Mouse (Mus musculus) stomach, embryonic 16.5 days (tissue): Measurements from ENCODE around the gene Neurod2. TPM values are rescaled to one million over a fixed set of nuclear protein-coding genes. Genes with fewer than 3 reads are reported as not detected.
A peak's percentile ranks its signal among the peaks of the same experiment; 100 is the strongest.

Experiments used
- ATAC-seq: fragments of 200-750 bp; cut with Nextera tagmentation; 2 replicates; pipeline ENCODE4 v1.8.0; 2017; ENCODE audit warnings: moderate number of reproducible peaks, moderate TSS enrichment; ENCODE audit not compliant: insufficient read depth, low FRiP score
- H3K27ac ChIP-seq: fragments of 300-500 bp; sonication (generic); 2 replicates; pipeline ENCODE4 v1.5.1; 2014; ENCODE audit warnings: low read length
- H3K27me3 ChIP-seq: fragments of 300-500 bp; sonication (generic); 2 replicates; pipeline ENCODE4 v1.6.1; 2014; ENCODE audit warnings: low read length, control low read depth, mixed read lengths; ENCODE audit not compliant: control insufficient read depth, insufficient read depth
- H3K36me3 ChIP-seq: fragments of 300-500 bp; sonication (generic); 2 replicates; pipeline ENCODE4 v1.6.1; 2014; ENCODE audit warnings: low read length; ENCODE audit not compliant: control insufficient read depth, insufficient read depth
- H3K4me1 ChIP-seq: fragments of 300-500 bp; sonication (generic); 2 replicates; pipeline ENCODE4 v1.6.1; 2014; ENCODE audit warnings: low read length, control low read depth, mixed read lengths; ENCODE audit not compliant: control insufficient read depth, insufficient read depth
- H3K4me2 ChIP-seq: fragments of 300-500 bp; sonication (generic); 2 replicates; pipeline ENCODE4 v1.6.1; 2014; ENCODE audit warnings: low read depth, low read length, mixed read lengths
- H3K4me3 ChIP-seq: fragments of 300-500 bp; sonication (generic); replicated peaks from 2 replicates; pipeline ENCODE4 v1.5.1; 2014; ENCODE audit warnings: mild to moderate bottlenecking, low read length
- H3K9ac ChIP-seq: fragments of 300-500 bp; sonication (generic); 2 replicates; pipeline ENCODE4 v1.6.1; 2014; ENCODE audit warnings: low read length
- H3K9me3 ChIP-seq: fragments of 300-500 bp; sonication (generic); replicated peaks from 2 replicates; pipeline ENCODE4 v1.6.1; 2016; ENCODE audit warnings: low read length, control low read depth; ENCODE audit not compliant: control insufficient read depth
- WGBS: fragments of 180-500 bp; shearing (Covaris S2); extraction: QIAGEN DNeasy Blood & Tissue Kit; methylation state at CpG from one replicate; pipeline ENCODE4 v1.1.7; 2014; 5-methylcytosine and 5-hydroxymethylcytosine counted together
- polyA plus RNA-seq: library from polyadenylated mRNA; unstranded; fragments of >200 nt; fragmentation: Nextera tagmentation; extraction: Ambion mirVana; gene quantifications from 2 replicates; pipeline ENCODE4 v1.2.1, GENCODE M21; 2015

Gene Neurod2
- polyA plus RNA-seq, 1 experiment from 2014 or later: not detected

DNA sequence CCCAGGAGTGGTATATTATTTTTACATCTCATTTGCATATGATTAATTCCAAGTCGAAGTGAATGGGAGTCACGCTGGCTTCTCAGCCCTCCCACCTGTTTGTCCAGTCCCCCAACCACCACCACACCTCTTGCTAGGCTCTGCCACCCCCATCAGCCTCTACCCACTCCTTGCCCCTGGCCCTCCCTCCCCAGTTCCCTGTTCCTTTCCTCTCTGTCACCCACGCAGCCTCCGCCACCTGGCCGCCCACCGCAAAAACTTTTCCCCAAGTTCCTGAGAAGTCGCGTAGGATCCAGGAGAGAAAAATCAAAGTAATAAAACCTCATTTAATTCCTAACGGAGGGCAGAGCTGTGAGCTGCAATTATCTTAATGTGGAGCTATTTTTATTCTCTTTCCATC is 16.7 kb upstream of the Neurod2 start:
- Histone ChIP-seq H3K9ac (no peak overlapping the region), H3K27ac (no peak overlapping the region), H3K36me3 (no peaks in the 10 kb centered on the region), H3K4me1 (peaks cover 12% of the 10 kb centered on the region), H3K4me3 (no peak overlapping the region), H3K9me3 (no peaks in the 10 kb centered on the region), H3K27me3 (peaks cover 54% of the 10 kb centered on the region), H3K4me2 (no peak overlapping the region)
- no peak for ATAC-seq
- WGBS: 12% methylated on average over 9 of the region's 9 CpGs

DNA sequence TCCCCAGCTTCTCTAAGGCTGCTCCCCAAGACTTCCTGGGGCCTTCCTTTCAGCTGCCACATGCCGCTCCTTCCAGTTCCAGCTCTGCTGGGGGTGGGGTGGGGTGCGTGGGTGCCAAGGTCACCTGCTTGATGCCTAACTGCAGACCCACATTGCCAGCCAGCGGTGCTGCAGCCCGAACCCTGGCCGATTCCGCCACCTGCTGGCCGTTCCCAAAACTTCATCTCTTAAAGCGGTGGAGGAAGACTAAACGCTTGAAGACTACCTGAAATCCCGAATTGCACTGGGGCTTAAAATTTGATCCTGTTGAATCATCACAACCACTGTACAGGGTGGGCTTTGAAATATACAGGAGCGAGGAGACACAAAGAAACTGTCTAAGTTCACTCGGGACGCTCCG is 15.8 kb upstream of the Neurod2 start:
- ATAC-seq: no peak
- H3K9me3 ChIP-seq: no peaks in the 10 kb centered on the region
- 1% methylated on average over 14 of the region's 14 CpGs for WGBS
- peaks cover 51% of the 10 kb centered on the region for H3K27me3 ChIP-seq
- H3K36me3 ChIP-seq: no peaks in the 10 kb centered on the region
- no peak overlapping the region for H3K9ac ChIP-seq
- no peak overlapping the region for H3K4me3 ChIP-seq
- H3K4me2 ChIP-seq: peak overlapping the region; percentile 39
- H3K27ac ChIP-seq: no peak overlapping the region
- H3K4me1 ChIP-seq: peaks cover 12% of the 10 kb centered on the region

GRCm38 (mm10) chr11:98342000-98342945 is 12.8 kb upstream of the Neurod2 start:
- Histone ChIP-seq H3K27ac (no peak overlapping the region), H3K9me3 (no peaks in the 10 kb centered on the region), H3K4me2 (peak overlapping the region; percentile 60), H3K4me1 (peaks cover 20% of the 10 kb centered on the region), H3K36me3 (no peaks in the 10 kb centered on the region), H3K27me3 (peaks cover 53% of the 10 kb centered on the region), H3K4me3 (peak overlapping the region; percentile 42), H3K9ac (peak overlapping the region; percentile 59)
- WGBS: 2% methylated on average over 28 of the region's 29 CpGs
- peak; percentile 50 for ATAC-seq

- Histone ChIP-seq H3K4me1 (peaks cover 20% of the 10 kb centered on the region), H3K36me3 (no peaks in the 10 kb centered on the region), H3K27me3 (peaks cover 53% of the 10 kb centered on the region), H3K4me2 (no peak overlapping the region), H3K9me3 (no peaks in the 10 kb centered on the region), H3K27ac (no peak overlapping the region), H3K4me3 (no peak overlapping the region), H3K9ac (no peak overlapping the region)
- WGBS: 64% methylated on average over 4 of the region's 4 CpGs
- no peak for ATAC-seq
Observed at GRCm38 (mm10) chr11:98341174-98341573, 11.7 kb upstream of the Neurod2 start.

DNA sequence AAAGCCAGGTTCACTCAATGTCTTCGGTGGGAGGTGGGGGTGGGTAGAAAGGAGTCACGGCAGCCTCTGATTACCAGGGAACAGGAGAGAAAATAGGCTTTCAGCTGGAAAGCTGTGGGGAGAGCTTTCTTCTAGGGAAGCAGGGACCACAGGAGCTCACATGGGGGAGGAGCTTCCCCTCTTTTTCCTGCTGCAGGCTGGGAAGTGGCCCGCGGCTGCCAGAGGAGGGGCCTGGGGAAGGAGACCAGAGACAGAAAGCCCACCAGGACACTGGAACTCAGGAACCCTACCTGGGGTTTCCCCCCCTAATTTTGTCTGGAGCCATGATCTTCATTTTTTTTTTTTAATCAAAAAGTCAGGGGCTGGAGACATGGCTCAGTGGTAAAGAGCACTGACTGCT is 11.1 kb upstream of the Neurod2 start:
- Histone ChIP-seq H3K9me3 (no peaks in the 10 kb centered on the region), H3K4me1 (peaks cover 20% of the 10 kb centered on the region), H3K4me3 (no peak overlapping the region), H3K9ac (no peak overlapping the region), H3K4me2 (no peak overlapping the region), H3K36me3 (no peaks in the 10 kb centered on the region), H3K27me3 (peaks cover 56% of the 10 kb centered on the region), H3K27ac (no peak overlapping the region)
- 3% methylated on average over 4 of the region's 4 CpGs for WGBS
- no peak for ATAC-seq

DNA sequence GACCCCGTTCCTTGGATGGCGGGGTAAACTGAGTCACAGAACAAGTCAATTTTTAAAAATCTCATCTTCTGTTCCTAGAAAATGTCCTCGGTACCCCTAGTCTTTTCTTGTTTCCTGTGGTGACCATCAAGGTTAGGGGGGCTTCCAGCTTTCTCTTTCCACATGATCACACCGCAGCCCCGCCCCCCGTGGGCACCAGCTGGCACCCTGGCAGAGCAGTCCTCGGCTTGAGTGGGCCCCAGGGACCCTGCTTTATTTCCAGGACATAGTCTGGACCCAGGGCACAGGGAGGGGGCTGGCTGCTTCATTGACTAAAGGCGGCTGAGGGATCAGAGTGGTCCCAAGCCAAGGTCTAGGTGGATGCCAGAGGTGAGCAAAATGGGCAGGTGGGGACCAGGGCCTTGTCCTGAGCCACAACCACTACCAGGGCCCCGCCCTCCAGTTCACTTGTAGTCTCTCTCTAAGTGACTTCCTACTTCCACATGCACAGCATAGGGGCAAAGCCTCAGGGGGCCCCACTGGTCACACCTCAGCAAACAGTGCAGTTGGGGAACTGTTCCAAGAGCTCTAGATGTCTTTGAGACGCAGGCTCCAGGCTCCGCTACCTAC is 10.3 kb upstream of the Neurod2 start:
- Histone ChIP-seq H3K27me3 (peaks cover 64% of the 10 kb centered on the region), H3K4me2 (peak overlapping the region; percentile 99), H3K4me1 (peaks cover 20% of the 10 kb centered on the region), H3K9me3 (no peaks in the 10 kb centered on the region), H3K27ac (no peak overlapping the region), H3K9ac (peak overlapping the region; percentile 78; the same call in 1 of the 2 replicates), H3K36me3 (no peaks in the 10 kb centered on the region), H3K4me3 (peak overlapping the region; percentile 56)
- WGBS: 15% methylated on average over 11 of the region's 11 CpGs
- ATAC-seq: no peak

- peak overlapping the region; percentile 78 for H3K9ac ChIP-seq
- peak overlapping the region; percentile 56 for H3K4me3 ChIP-seq
- H3K27ac ChIP-seq: no peak overlapping the region
- no peaks in the 10 kb centered on the region for H3K36me3 ChIP-seq
- no peaks in the 10 kb centered on the region for H3K9me3 ChIP-seq
- WGBS: under 1% methylated on average over 19 of the region's 19 CpGs
- H3K4me1 ChIP-seq: peaks cover 20% of the 10 kb centered on the region
- H3K27me3 ChIP-seq: peaks cover 71% of the 10 kb centered on the region
- peak overlapping the region; percentile 99 for H3K4me2 ChIP-seq
- ATAC-seq: no peak
Observed at GRCm38 (mm10) chr11:98339071-98339501, 9.6 kb upstream of the Neurod2 start.

DNA sequence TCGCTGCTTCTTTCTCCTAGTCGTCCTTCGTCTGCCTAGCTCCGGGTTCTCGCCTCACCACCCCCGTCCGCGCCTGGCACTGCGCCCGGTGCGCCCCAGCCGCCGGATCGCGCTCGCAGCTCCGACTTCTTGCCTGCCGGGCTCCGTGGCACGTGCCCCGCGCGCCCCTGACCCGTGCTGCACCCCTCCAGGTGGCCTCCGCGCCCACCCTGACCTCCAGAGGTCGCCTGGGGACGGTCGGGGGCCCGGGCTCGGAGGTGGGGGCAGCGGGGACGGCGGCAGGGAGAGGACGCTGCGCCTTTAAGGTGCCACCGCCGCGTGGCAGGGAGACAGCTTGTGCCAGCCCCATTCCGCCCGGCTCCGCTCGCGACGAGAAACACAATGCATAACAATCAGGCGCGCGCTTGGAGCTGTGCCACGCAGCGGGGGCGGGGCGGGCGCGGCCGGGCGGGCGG is 9.1 kb upstream of the Neurod2 start:
- Histone ChIP-seq H3K4me3 (peak overlapping the region; percentile 56), H3K4me1 (peaks cover 20% of the 10 kb centered on the region), H3K9me3 (no peaks in the 10 kb centered on the region), H3K36me3 (no peaks in the 10 kb centered on the region), H3K27ac (no peak overlapping the region), H3K9ac (peak overlapping the region; percentile 78), H3K4me2 (peak overlapping the region; percentile 99), H3K27me3 (peaks cover 76% of the 10 kb centered on the region)
- ATAC-seq: no peak
- WGBS: 2% methylated on average over 47 of the region's 57 CpGs
